Mouse (Mus musculus): ENCODE measurements around the gene Dok4. TPM values are rescaled to one million over a fixed set of nuclear protein-coding genes. Genes with fewer than 3 reads are reported as not detected.

The Dok4 gene
- total RNA-seq, 2 experiments from 2014 or later: 24.1 to 26.4 TPM

DNA sequence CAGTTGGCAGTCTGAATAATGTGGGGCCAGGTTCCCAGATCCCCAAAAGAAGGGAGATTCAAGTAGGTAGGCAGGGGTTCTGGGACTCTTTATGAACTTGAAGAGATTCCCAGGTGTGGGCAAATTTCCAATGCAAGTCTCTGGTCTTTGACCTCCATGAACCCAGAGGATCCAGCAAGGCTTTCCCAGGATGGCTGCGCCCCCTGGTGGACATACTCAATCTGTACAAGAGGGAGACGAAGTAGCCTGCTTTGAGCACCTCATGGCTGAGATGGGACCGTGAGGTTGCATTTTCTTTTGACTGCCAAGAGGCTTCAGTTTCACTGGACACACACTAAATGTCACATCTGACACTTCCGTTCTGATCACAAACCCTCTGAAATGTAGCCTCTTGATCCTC lies 32.7 kb upstream of the Dok4 start:
- DNase-seq (ENCODE audit: low spot score in 2 of 2): peak; percentile 63 to 77
- peak; percentile 98 for TF ChIP-seq CTCF (conservative IDR thresholded peaks at IDR 0.05)
- H3K4me3 ChIP-seq: no peak overlapping the region
- no peak overlapping the region for H3K27ac ChIP-seq

- H3K27ac ChIP-seq: 0 out of 2 replicates have a peak overlapping the region, but pooled peaks have one; percentile 10
- no peak overlapping the region for H3K4me3 ChIP-seq
- DNase-seq (ENCODE audit: low spot score in 2 of 2): no peak
- TF ChIP-seq CTCF (conservative IDR thresholded peaks at IDR 0.05): no peak
Observed at GRCm38 (mm10) chr8:94907591-94908300, 31.6 kb upstream of the Dok4 start.

- H3K27ac ChIP-seq: no peak overlapping the region
- TF ChIP-seq CTCF (conservative IDR thresholded peaks at IDR 0.05): no peak
Observed at GRCm38 (mm10) chr8:94904450-94905175, 28.5 kb upstream of the Dok4 start.

GRCm38 (mm10) chr8:94903709-94904108 lies 27.6 kb upstream of the Dok4 start:
- Histone ChIP-seq H3K4me3 (no peak overlapping the region), H3K27ac (no peak overlapping the region)
- DNase-seq (ENCODE audit: low spot score in 2 of 2): no peak
- TF ChIP-seq CTCF (conservative IDR thresholded peaks at IDR 0.05): no peak

More at GRCm38 (mm10) chr8:94904450-94905175, 28.5 kb upstream of the Dok4 start:
- no peak overlapping the region for H3K4me3 ChIP-seq
- peak; percentile 43 to 48 for DNase-seq (ENCODE audit: low spot score in 2 of 2)

DNA sequence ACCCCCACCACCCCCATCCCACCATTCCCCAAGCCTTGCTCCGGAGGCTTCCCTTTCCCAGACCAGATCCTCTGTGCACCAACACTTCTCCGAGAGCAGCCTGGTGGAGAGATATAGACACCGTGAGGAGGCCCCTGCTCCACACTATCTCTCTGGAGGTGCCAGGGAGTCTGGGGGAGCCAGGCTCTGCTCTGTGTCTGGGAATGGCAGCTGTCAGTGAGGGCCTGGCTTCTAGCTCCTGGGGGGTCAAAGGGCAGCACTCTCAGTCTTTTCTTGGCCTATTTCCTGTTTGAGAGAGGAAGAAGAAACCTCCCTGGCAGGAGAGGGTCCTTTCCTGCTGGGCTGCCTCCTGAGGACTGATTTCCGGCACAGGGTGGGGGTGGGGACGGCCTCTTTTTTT lies 24.9 kb upstream of the Dok4 start:
- Histone ChIP-seq H3K4me3 (no peak overlapping the region), H3K27ac (no peak overlapping the region)
- TF ChIP-seq CTCF (conservative IDR thresholded peaks at IDR 0.05): no peak
- DNase-seq (ENCODE audit: low spot score in 2 of 2): no peak

DNA sequence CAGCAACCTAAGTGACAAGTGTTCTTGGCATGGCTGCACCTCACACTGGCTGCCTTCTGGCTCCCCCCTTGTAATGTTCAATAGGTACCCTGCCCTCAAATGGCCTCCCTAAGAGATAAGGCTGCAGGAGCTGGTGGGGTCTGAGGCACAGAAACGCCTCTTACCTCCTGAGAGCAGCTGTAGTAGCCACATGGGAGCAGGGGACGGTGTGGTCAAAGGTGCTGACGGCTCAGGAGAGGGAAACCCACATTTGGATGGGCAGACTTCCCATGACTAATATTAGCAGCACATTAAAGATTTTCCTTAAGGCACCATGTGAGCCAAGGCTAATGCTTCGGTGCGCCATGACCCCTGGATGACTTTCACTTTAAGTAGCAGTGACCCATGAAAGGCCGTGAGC lies 24.5 kb upstream of the Dok4 start:
- DNase-seq (ENCODE audit: low spot score in 2 of 2): no peak
- Histone ChIP-seq H3K4me3 (no peak overlapping the region), H3K27ac (no peak overlapping the region)
- no peak for TF ChIP-seq CTCF (conservative IDR thresholded peaks at IDR 0.05)

GRCm38 (mm10) chr8:94899262-94899661 lies 23.1 kb upstream of the Dok4 start:
- Histone ChIP-seq H3K4me3 (no peak overlapping the region), H3K27ac (no peak overlapping the region)
- no peak for TF ChIP-seq CTCF (conservative IDR thresholded peaks at IDR 0.05)
- no peak for DNase-seq (ENCODE audit: low spot score in 2 of 2)

DNA sequence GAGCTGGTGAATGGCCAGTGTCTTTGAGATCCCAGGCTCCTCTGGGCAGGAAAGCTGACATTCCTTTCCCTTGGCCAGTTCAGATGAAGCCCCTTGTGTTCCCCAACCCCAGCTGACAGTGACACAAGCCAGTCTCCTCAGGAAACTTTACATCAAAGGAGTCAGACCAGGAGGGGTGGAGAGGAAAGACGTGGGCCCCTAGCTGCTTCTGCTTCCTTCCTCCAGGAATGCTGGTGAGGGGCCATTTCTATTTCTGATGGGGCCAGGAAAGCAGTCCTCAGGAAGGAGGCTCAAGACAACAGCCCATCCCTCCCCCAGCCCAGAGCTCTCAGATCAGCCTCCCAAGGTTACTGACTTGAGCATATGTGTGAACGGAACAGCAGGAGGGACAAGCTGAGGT lies 16.8 kb upstream of the Dok4 start:
- Histone ChIP-seq H3K4me3 (no peak overlapping the region), H3K27ac (no peak overlapping the region)
- TF ChIP-seq CTCF (conservative IDR thresholded peaks at IDR 0.05): no peak
- no peak for DNase-seq (ENCODE audit: low spot score in 2 of 2)

- TF ChIP-seq CTCF (conservative IDR thresholded peaks at IDR 0.05): no peak
- H3K27ac ChIP-seq: no peak overlapping the region
- DNase-seq (ENCODE audit: low spot score in 2 of 2): no peak
- no peak overlapping the region for H3K4me3 ChIP-seq
Observed at GRCm38 (mm10) chr8:94888383-94889036, 12.4 kb upstream of the Dok4 start.

GRCm38 (mm10) chr8:94880742-94881141 lies 4.6 kb upstream of the Dok4 start:
- no peak overlapping the region for H3K27ac ChIP-seq

GRCm38 (mm10) chr8:94876820-94877219 lies 690 bp upstream of the Dok4 start:
- H3K27ac ChIP-seq: no peak overlapping the region
- no peak overlapping the region for H3K4me3 ChIP-seq
- no peak for TF ChIP-seq CTCF (conservative IDR thresholded peaks at IDR 0.05)
- no peak for DNase-seq (ENCODE audit: low spot score in 2 of 2)

More at GRCm38 (mm10) chr8:94880742-94881141, 4.6 kb upstream of the Dok4 start:
- DNase-seq (ENCODE audit: low spot score in 2 of 2): no peak
- TF ChIP-seq CTCF (conservative IDR thresholded peaks at IDR 0.05): no peak
- H3K4me3 ChIP-seq: no peak overlapping the region

DNA sequence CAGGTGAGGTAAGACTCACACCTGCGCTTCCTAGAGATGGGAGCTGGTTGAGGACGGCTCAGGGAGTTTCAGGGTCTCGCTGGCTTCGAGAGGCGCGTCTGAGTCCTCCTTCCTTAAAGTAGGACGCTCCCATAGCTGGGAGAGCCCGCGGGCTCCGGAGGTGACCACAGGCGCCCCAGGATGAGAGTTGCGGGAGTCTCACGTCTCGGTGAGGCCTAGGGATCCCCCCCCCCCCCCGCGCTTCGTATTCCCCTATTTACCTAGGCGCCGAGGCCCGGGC lies 319 bp downstream of the Dok4 start:
- no peak for TF ChIP-seq CTCF (conservative IDR thresholded peaks at IDR 0.05)
- no peak for DNase-seq (ENCODE audit: low spot score in 2 of 2)
- Histone ChIP-seq H3K4me3 (peak overlapping the region; percentile 65), H3K27ac (peak overlapping the region; percentile 23; the same call in 1 of the 2 replicates)

DNA sequence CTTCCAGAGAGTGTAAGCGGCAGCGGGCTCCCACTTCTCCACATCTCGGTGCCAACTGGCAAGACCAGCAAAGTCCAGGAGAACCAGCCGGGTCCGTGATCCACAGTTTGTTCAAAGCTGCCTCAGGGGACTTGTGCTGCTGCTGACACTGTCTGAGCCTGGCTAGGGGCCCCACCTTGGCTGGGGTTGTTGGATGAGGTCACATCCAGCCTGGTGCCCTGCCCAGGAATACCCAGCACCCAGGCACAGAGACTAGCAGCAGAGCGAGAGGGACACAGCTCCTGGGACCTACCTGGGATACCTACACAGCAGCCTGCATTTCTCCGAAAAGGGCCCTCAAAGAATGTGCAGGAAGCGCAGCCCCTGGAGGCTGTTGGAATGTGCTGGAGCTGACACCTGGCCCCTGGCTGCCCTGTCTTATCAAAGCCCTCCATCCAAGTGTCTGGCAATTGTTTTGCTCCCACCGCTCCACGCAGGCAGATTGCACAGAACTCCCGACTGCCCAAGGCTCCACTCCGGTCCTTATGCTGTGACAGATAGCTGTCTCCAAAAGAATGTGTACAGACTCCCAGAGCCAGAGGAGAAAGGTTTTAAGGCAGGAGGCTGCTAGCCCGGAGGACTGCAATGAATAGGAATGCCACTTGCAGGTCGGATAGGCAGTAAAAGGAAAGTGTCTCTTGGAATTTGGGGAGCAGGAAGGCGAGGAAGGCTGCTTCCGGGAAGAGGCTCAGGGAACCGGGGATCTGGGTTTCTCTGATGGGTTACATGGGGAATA lies 847 bp downstream of the Dok4 start:
- DNase-seq (ENCODE audit: low spot score in 2 of 2): no peak
- Histone ChIP-seq H3K27ac (peak overlapping the region; percentile 23; the same call in 1 of the 2 replicates), H3K4me3 (peak overlapping the region; percentile 65)
- TF ChIP-seq CTCF (conservative IDR thresholded peaks at IDR 0.05): no peak
